Mouse (Mus musculus) lung, adult 2 months (tissue): ENCODE results near the gene Olfr1359.

Experiments
- CTCF ChIP-seq: fragments of 200-500 bp; IDR thresholded peaks from 2 replicates; pipeline ENCODE4 v1.5.1; 2011; ENCODE audit warnings: mild to moderate bottlenecking, low read length, control low read depth; ENCODE audit not compliant: insufficient read depth
- POLR2A ChIP-seq: fragments of 200-500 bp; IDR thresholded peaks from 2 replicates; pipeline ENCODE4 v1.6.1; 2011; ENCODE audit warnings: low read depth, mild to moderate bottlenecking, control low read depth, low read length, borderline replicate concordance; ENCODE audit errors: extremely low read depth

DNA sequence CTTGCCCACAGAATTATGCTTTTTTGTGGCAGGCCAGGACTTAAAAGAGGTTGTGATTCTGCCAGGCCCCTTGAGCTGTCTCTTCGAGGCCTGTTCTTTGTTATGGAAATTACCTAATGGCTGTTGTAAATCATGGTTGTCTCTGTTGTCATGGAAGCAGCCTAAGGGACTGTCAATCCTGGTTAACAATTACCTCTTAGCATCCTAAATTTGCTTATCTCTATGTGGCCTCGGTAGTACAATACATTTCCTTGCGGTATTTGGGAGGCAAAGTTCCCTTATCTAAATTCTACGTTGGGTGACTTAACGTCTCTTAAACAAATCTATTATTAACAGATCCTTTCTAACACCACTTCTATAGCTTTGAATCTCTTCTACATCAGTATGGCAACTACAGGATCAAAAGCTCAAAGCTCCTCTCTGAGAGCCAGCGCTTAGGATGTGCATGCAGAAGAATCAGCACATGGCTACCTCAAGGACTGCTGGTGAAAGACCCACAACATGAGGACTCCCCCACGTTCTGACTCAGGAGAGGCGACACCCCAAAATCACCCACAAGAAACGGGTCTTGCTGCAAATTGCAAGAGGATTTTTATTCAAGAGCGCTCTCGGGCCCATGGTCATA, 30.1 kb downstream of the Olfr1359 start:
- TF ChIP-seq CTCF (no peak), POLR2A (no peak)
